8 mouse cellular contexts compared by ENCODE assay signal in the genomic region with DNA sequence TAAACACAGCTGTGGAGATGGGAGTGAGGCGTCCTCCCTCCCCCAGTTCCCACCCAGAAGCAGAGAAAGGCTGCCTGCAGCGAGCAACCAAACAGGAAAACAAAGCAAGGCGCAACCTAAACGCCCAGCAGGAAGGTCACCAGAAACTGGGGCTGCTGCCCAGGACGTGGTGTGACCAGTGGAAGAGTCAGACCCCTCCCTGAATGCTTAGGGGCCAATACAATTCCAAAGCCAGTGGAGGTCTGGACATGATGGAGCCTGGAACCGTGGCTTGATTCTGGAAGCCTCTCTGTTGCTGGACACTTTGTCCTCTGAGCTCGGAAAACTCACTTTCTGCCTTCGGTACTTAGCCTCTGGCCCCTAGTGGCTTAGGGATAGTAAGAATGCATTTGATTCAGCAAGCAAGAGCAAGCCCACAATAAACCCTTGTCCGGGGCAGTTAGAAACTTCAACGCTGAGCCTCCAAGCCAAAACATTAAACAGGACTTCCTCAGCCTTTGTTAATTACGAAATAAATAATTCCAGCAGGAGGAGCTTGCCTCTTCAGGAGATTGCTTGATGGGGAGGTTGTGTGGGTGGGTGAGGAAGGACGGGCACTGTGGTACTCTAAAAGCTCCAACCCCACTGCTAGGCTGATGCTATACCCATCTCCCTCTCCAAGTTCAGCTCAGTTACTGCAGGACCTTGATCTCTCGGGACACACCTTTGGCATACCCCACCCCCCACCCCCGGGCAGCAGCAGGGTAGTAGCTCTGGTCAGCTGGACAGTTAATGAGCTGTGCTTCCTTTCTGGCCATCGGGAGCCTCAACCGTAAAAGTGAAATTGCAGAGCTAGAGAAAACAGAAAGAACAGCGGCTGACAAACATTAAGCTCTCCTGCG. TPM values are rescaled to one million over a fixed set of nuclear protein-coding genes. Genes with fewer than 3 reads are reported as not detected.
DNase-seq lines count a peak whose midpoint lies in the region; ATAC-seq and TF ChIP-seq lines count a peak whose summit lies in the region.

No protein-coding gene starts in this region.

- DNase-seq in left cerebral cortex, adult 2 months (ENCODE audit: extremely low spot score in 1 of 2, low spot score in 2 of 2) = peak in 1 of 2 experiments; percentile 21
- no peak for DNase-seq in left cerebral cortex, adult 18-20 months (ENCODE audit: low spot score in 2 of 2)
- peak; percentile 49 for DNase-seq in embryonic facial prominence, embryonic 11.5 days (ENCODE audit: low spot score)
- peak; percentile 90 for DNase-seq in lung, postnatal 10 days
- DNase-seq in spleen, postnatal 10 days (ENCODE audit: low spot score in 2 of 2) = no peak

- H3K9me3 ChIP-seq in embryonic facial prominence, embryonic 11.5 days (replicated peaks; ENCODE audit: control insufficient read depth, low read length) = no peaks in the 10 kb centered on the region
- no peaks in the 10 kb centered on the region for H3K9me3 ChIP-seq in heart, embryonic 13.5 days
- H3K9me3 ChIP-seq in kidney, embryonic 15.5 days (replicated peaks) = no peaks in the 10 kb centered on the region
- H3K9me3 ChIP-seq in stomach, embryonic 15.5 days = no peaks in the 10 kb centered on the region

- intact Hi-C loops in left cerebral cortex, adult 2 months (cut with DNase I) = no loop called here

- no peaks in the 10 kb centered on the region for H3K36me3 ChIP-seq in embryonic facial prominence, embryonic 11.5 days (replicated peaks; ENCODE audit: control insufficient read depth, insufficient read depth, low read depth, low read length)
- H3K36me3 ChIP-seq in heart, embryonic 13.5 days = no peaks in the 10 kb centered on the region
- H3K36me3 ChIP-seq in kidney, embryonic 15.5 days = no peaks in the 10 kb centered on the region
- H3K36me3 ChIP-seq in stomach, embryonic 15.5 days = no peaks in the 10 kb centered on the region

- TF ChIP-seq CTCF in left cerebral cortex, adult 2 months (IDR thresholded peaks at IDR 0.05) = no peak; the same call in 1 of the 2 replicates

- no peaks in the 10 kb centered on the region for H3K27me3 ChIP-seq in embryonic facial prominence, embryonic 11.5 days (ENCODE audit: control insufficient read depth, insufficient read depth, low read length)
- peaks cover 8% of the 10 kb centered on the region; the same call in 1 of the 2 replicates for H3K27me3 ChIP-seq in heart, embryonic 13.5 days (replicated peaks)
- H3K27me3 ChIP-seq in kidney, embryonic 15.5 days = no peaks in the 10 kb centered on the region
- H3K27me3 ChIP-seq in stomach, embryonic 15.5 days (replicated peaks) = no peaks in the 10 kb centered on the region

- H3K4me2 ChIP-seq in embryonic facial prominence, embryonic 11.5 days (ENCODE audit: low read depth, low read length) = peak overlapping the region; percentile 24
- peak overlapping the region; percentile 58 for H3K4me2 ChIP-seq in heart, embryonic 13.5 days
- peak overlapping the region; percentile 56 for H3K4me2 ChIP-seq in kidney, embryonic 15.5 days
- peak overlapping the region; percentile 40 for H3K4me2 ChIP-seq in stomach, embryonic 15.5 days

- H3K4me1 ChIP-seq in embryonic facial prominence, embryonic 11.5 days (ENCODE audit: control insufficient read depth, insufficient read depth, low read length) = peaks cover 13% of the 10 kb centered on the region
- H3K4me1 ChIP-seq in heart, embryonic 13.5 days = peaks cover 34% of the 10 kb centered on the region
- peaks cover 59% of the 10 kb centered on the region for H3K4me1 ChIP-seq in kidney, embryonic 15.5 days
- H3K4me1 ChIP-seq in stomach, embryonic 15.5 days = peaks cover 32% of the 10 kb centered on the region

- H3K9ac ChIP-seq in embryonic facial prominence, embryonic 11.5 days (replicated peaks; ENCODE audit: low read length) = peak overlapping the region; percentile 49
- peak overlapping the region; percentile 71 for H3K9ac ChIP-seq in heart, embryonic 13.5 days
- H3K9ac ChIP-seq in kidney, embryonic 15.5 days = peak overlapping the region; percentile 36
- H3K9ac ChIP-seq in stomach, embryonic 15.5 days = no peak overlapping the region

- WGBS in embryonic facial prominence, embryonic 11.5 days = 7% methylated on average over 18 of the region's 18 CpGs
- 9% methylated on average over 18 of the region's 18 CpGs for WGBS in heart, embryonic 13.5 days
- under 1% methylated on average over 18 of the region's 18 CpGs for WGBS in kidney, embryonic 15.5 days
- WGBS in stomach, embryonic 15.5 days = 8% methylated on average over 18 of the region's 18 CpGs

- ATAC-seq in embryonic facial prominence, embryonic 11.5 days (replicated peaks; ENCODE audit: insufficient number of reproducible peaks, low FRiP score, low TSS enrichment, low read depth) = no peak
- ATAC-seq in heart, embryonic 13.5 days (ENCODE audit: extremely low read depth, insufficient number of reproducible peaks, low FRiP score, low TSS enrichment) = no peak
- ATAC-seq in kidney, embryonic 15.5 days (replicated peaks; ENCODE audit: low FRiP score) = peak; percentile 86
- peak; percentile 24; the same call in 1 of the 2 replicates for ATAC-seq in stomach, embryonic 15.5 days (ENCODE audit: insufficient read depth, low FRiP score, low read depth)

- peak overlapping the region; percentile 86 for H3K27ac ChIP-seq in left cerebral cortex, adult 2 months
- H3K27ac ChIP-seq in embryonic facial prominence, embryonic 11.5 days (replicated peaks; ENCODE audit: low read depth, low read length) = peak overlapping the region; percentile 89
- peak overlapping the region; percentile 95 for H3K27ac ChIP-seq in heart, embryonic 13.5 days (replicated peaks)
- peak overlapping the region; percentile 99 for H3K27ac ChIP-seq in kidney, embryonic 15.5 days
- peak overlapping the region; percentile 88 for H3K27ac ChIP-seq in stomach, embryonic 15.5 days

- peak overlapping the region; percentile 22 for H3K4me3 ChIP-seq in left cerebral cortex, adult 2 months
- no peak overlapping the region for H3K4me3 ChIP-seq in embryonic facial prominence, embryonic 11.5 days (ENCODE audit: low read depth, low read length)
- H3K4me3 ChIP-seq in heart, embryonic 13.5 days = peak overlapping the region; percentile 27
- H3K4me3 ChIP-seq in kidney, embryonic 15.5 days (replicated peaks) = peak overlapping the region; percentile 26
- peak overlapping the region; percentile 20 for H3K4me3 ChIP-seq in stomach, embryonic 15.5 days (replicated peaks)

RNA-seq across cellular contexts. Expression of gene Ezh1, which starts 5.0 kb away (rescaled TPM):
- total RNA-seq in left cerebral cortex, adult 2 months (2021) = 10 to 100 TPM; 56.9 to 62.1 TPM
- total RNA-seq in left cerebral cortex, adult 18-20 months (2021) = 10 to 100 TPM; 55.7 to 62.7 TPM
- polyA plus RNA-seq in embryonic facial prominence, embryonic 11.5 days (2014; fragmentation: Nextera tagmentation; extraction: Ambion mirVana) = 11.6 and 12.4 TPM in 2 replicates
- polyA plus RNA-seq in heart, embryonic 13.5 days (2015; fragmentation: Nextera tagmentation; extraction: Ambion mirVana) = 11.6 and 11.7 TPM in 2 replicates
- 22.9 and 27.0 TPM in 2 replicates for polyA plus RNA-seq in kidney, embryonic 15.5 days (2015; fragmentation: Nextera tagmentation; extraction: Ambion mirVana)
- 14.9 and 16.7 TPM in 2 replicates for polyA plus RNA-seq in stomach, embryonic 15.5 days (2015; fragmentation: Nextera tagmentation; extraction: Ambion mirVana)

RNA-seq across cellular contexts. Expression of gene Ramp2, which starts 14.6 kb away (rescaled TPM):
- 10 to 100 TPM; 35.7 to 40.8 TPM for total RNA-seq in left cerebral cortex, adult 2 months (2021)
- total RNA-seq in left cerebral cortex, adult 18-20 months (2021) = 10 to 100 TPM; 31.4 to 37.8 TPM
- polyA plus RNA-seq in embryonic facial prominence, embryonic 11.5 days (2014; fragmentation: Nextera tagmentation; extraction: Ambion mirVana) = 64.8 and 69.3 TPM in 2 replicates
- polyA plus RNA-seq in heart, embryonic 13.5 days (2015; fragmentation: Nextera tagmentation; extraction: Ambion mirVana) = 210 and 234 TPM in 2 replicates
- polyA plus RNA-seq in kidney, embryonic 15.5 days (2015; fragmentation: Nextera tagmentation; extraction: Ambion mirVana) = 220 and 232 TPM in 2 replicates
- 111 TPM in 2 replicates for polyA plus RNA-seq in stomach, embryonic 15.5 days (2015; fragmentation: Nextera tagmentation; extraction: Ambion mirVana)

RNA-seq across cellular contexts. Expression of gene Vps25, which starts 22.3 kb away (rescaled TPM):
- total RNA-seq in left cerebral cortex, adult 2 months (2021) = 10 to 100 TPM; 59.3 to 61.0 TPM
- total RNA-seq in left cerebral cortex, adult 18-20 months (2021) = 10 to 100 TPM; 56.8 to 65.8 TPM
- 114 and 117 TPM in 2 replicates for polyA plus RNA-seq in embryonic facial prominence, embryonic 11.5 days (2014; fragmentation: Nextera tagmentation; extraction: Ambion mirVana)
- polyA plus RNA-seq in heart, embryonic 13.5 days (2015; fragmentation: Nextera tagmentation; extraction: Ambion mirVana) = 98.8 and 111 TPM in 2 replicates
- polyA plus RNA-seq in kidney, embryonic 15.5 days (2015; fragmentation: Nextera tagmentation; extraction: Ambion mirVana) = 135 and 147 TPM in 2 replicates
- polyA plus RNA-seq in stomach, embryonic 15.5 days (2015; fragmentation: Nextera tagmentation; extraction: Ambion mirVana) = 131 and 138 TPM in 2 replicates

RNA-seq across cellular contexts. Expression of gene Wnk4, which starts 29.1 kb away (rescaled TPM):
- total RNA-seq in left cerebral cortex, adult 2 months (2021) = 1 to 10 TPM; 4.5 to 8.0 TPM
- total RNA-seq in left cerebral cortex, adult 18-20 months (2021) = 1 to 10 TPM; 7.0 to 8.8 TPM
- 2.4 and 3.5 TPM in 2 replicates for polyA plus RNA-seq in embryonic facial prominence, embryonic 11.5 days (2014; fragmentation: Nextera tagmentation; extraction: Ambion mirVana)
- polyA plus RNA-seq in heart, embryonic 13.5 days (2015; fragmentation: Nextera tagmentation; extraction: Ambion mirVana) = 7.6 and 8.0 TPM in 2 replicates
- polyA plus RNA-seq in kidney, embryonic 15.5 days (2015; fragmentation: Nextera tagmentation; extraction: Ambion mirVana) = 25.5 and 27.2 TPM in 2 replicates
- polyA plus RNA-seq in stomach, embryonic 15.5 days (2015; fragmentation: Nextera tagmentation; extraction: Ambion mirVana) = 17.9 and 19.8 TPM in 2 replicates

RNA-seq across cellular contexts. Expression of gene Cntd1, which starts 47.6 kb away (rescaled TPM):
- under 1 TPM; 0.44 to 0.81 TPM for total RNA-seq in left cerebral cortex, adult 2 months (2021)
- under 1 TPM; 0.46 to 0.56 TPM for total RNA-seq in left cerebral cortex, adult 18-20 months (2021)
- 1.6 and 1.8 TPM in 2 replicates for polyA plus RNA-seq in embryonic facial prominence, embryonic 11.5 days (2014; fragmentation: Nextera tagmentation; extraction: Ambion mirVana)
- polyA plus RNA-seq in heart, embryonic 13.5 days (2015; fragmentation: Nextera tagmentation; extraction: Ambion mirVana) = 0.48 and 0.65 TPM in 2 replicates
- polyA plus RNA-seq in kidney, embryonic 15.5 days (2015; fragmentation: Nextera tagmentation; extraction: Ambion mirVana) = 1.6 and 3.1 TPM in 2 replicates
- polyA plus RNA-seq in stomach, embryonic 15.5 days (2015; fragmentation: Nextera tagmentation; extraction: Ambion mirVana) = 0.85 and 1.1 TPM in 2 replicates

Comparison
In these comparisons a context has a peak if more than half of its experiments do, and no peak if none do; other contexts are left out.
1. DNase-seq: peak in embryonic facial prominence, embryonic 11.5 days (single experiment) and lung, postnatal 10 days (single experiment); none in left cerebral cortex, adult 18-20 months (0 of 2) and spleen, postnatal 10 days (0 of 2).
2. ATAC-seq: peak in kidney, embryonic 15.5 days (single experiment) and stomach, embryonic 15.5 days (single experiment); none in embryonic facial prominence, embryonic 11.5 days (single experiment) and heart, embryonic 13.5 days (single experiment).
3. Peak in every context shown above with its lines, with median percentiles within 50 percentile points of each other: H3K27ac ChIP-seq and H3K4me2 ChIP-seq.